Mouse (Mus musculus) embryonic fibroblast, embryonic 13.5 days (primary cell): ENCODE results near the gene Ube2l6.

Source experiments
- CTCF ChIP-seq: IDR thresholded peaks from 2 replicates; pipeline ENCODE4 v1.5.1; 2011; ENCODE audit warnings: mild to moderate bottlenecking, control low read depth, low read length, moderate library complexity, borderline replicate concordance; ENCODE audit not compliant: insufficient read depth
- POLR2A ChIP-seq: IDR thresholded peaks from 2 replicates; pipeline ENCODE4 v1.6.1; 2011; ENCODE audit warnings: low read depth, mild to moderate bottlenecking, control low read depth, low read length, moderate library complexity

DNA sequence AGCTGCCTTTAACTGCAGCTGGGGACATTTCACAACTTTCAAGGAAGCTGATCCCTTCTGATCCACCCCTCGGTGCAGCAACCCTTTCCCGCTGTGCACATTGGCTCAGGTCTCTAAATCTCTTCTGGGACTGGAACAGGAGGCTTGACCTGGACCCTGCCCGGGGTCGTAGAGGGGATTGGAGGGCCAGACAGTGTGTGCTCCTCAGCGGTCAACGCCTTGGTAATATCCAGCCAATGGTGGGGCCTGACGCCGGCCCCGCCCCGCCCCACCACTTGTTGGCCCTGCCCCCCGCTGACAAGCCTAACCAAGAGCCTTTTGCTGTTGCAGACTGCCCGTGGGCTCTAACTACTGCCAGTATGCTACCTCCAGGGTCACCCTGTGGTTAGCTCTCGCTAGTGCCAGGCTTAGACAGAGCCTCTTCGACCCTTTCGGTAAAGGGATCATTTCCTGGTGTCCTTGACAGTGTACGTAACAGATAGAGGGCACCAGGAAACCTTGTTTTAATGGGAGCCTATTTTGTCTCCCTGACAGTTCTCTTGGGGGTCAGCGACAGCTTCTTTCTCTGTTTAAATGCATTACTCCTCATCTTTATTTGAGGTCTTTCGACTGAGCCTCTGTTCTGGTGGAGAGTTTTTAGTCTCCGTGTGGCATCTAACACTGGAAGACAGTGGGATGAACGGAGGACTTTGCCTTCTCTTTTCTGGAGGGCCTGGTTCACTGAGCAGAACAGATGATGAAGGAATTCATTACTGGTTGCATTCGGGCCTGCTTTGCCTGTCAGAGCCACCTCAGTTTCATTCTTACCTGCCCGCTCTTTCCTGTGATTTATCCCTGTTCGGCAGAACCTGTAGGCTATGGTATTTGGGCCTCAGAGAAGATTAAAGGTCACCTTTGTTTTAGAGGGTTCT is 52.8 kb downstream of the Ube2l6 start:
- TF ChIP-seq CTCF (no peak), POLR2A (no peak)
